Comparison of ENCODE assay signal across 8 mouse cellular contexts in the genomic region with DNA sequence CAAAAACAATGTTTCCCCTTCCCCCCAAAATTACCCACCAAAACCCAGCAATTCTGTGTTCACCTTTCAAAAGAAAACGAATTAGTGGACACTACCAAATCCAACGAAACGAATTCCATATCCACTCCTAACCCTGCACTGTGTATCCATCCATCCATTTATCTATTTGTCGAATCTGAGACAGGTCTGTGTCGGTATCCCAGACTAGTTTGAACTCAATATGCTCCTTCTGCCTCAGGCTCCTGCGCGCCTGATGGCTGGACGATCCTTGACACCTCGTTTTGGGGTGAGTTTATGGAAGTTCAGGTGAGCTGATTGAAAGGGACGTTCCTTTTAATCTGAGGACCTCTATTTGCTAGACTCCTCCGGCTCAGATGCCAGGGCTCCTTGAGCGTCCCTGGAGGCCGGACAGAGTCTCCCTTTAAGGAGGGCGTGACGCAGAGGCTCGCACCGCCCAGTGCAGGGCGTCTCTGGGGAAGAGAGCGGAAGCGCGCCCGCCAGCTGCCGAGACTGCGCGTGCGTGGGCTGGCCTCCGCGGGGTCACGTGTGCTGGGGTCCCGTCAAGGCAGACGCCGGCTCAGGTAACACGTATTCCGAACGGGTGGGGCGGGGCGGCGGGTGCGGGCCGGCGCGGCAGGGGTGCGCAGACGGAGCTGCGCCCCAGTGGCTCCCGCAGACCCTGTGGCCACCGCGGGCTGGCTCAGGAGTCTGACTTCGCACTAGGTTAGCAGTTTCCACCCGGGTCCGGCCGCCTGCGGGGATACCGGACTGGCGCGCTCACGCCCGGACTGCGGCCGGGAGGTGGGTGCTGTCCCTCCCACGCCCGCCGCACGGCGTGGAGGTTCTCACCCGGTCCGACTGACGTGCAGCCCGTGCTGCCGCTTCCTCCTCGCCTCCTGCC. TPM values are rescaled to one million over a fixed set of nuclear protein-coding genes. Genes with fewer than 3 reads are reported as not detected.
DNase-seq lines count a peak whose midpoint lies in the region; ATAC-seq and TF ChIP-seq lines count a peak whose summit lies in the region.

TSS of gene Vps8 (plus strand) at position 474 of the 901 bp plus-strand sequence.

- DNase-seq in gastrocnemius, postnatal 10 days: peak; percentile 91
- DNase-seq in induced T-regulatory cell, adult 2 months (ENCODE audit: low read depth): peak; percentile 96
- peak; percentile 74 to 89 for DNase-seq in left cerebral cortex, adult 9 months (ENCODE audit: low spot score in 2 of 2)
- DNase-seq in right cerebral cortex, postnatal 14 days: peak; percentile 89
- peak; percentile 84 to 92 for DNase-seq in urinary bladder, postnatal 36 days (ENCODE audit: low spot score in 2 of 2)

- peak within 1 kb of the TSS; percentile 98 for H3K4me3 ChIP-seq in cortical plate, adult 2 months (ENCODE audit: insufficient read depth, low read length)

- ATAC-seq in activated CD4-positive, CD25-positive, alpha-beta regulatory T cell, adult 4 months: peak; percentile 94
- ATAC-seq in megakaryocyte progenitor cell, adult 5-6 weeks (replicated peaks; ENCODE audit: poor library complexity): peak; percentile 92

- H3K4me1 ChIP-seq in cortical plate, adult 2 months (ENCODE audit: control insufficient read depth, insufficient read depth, low read length): peaks cover 3% of the 10 kb centered on the region; the same call in 1 of the 2 replicates

- H3K27ac ChIP-seq in cortical plate, adult 2 months (ENCODE audit: insufficient read depth, low read length): peak within 1 kb of the TSS; percentile 87

- no peak for TF ChIP-seq CTCF in cortical plate, adult 2 months (IDR thresholded peaks at IDR 0.05; ENCODE audit: extremely low read depth, insufficient read depth, low read length)

- peak; percentile 79 for TF ChIP-seq POLR2A in cortical plate, adult 2 months (IDR thresholded peaks at IDR 0.05; ENCODE audit: extremely low read depth, insufficient read depth, low read length)

RNA-seq across cellular contexts. Expression of gene Vps8, which starts in this region (rescaled TPM):
- polyA plus RNA-seq in activated CD4-positive, CD25-positive, alpha-beta regulatory T cell, adult 4 months (2017; shearing (Covaris generic)): 10 to 100 TPM; 13.5 to 15.2 TPM
- 35.1 and 35.8 TPM in 2 replicates for polyA plus RNA-seq in cortical plate, adult 2 months (2012; rRNA removed)
- total RNA-seq in gastrocnemius, postnatal 10 days (2021): 10 to 100 TPM; 10.6 to 12.2 TPM
- 16.8 and 33.0 TPM in 2 replicates for total RNA-seq in megakaryocyte progenitor cell, adult 5-6 weeks (2015)
- total RNA-seq in megakaryocyte progenitor cell, adult 5-6 weeks (2017): 26.9 and 27.4 TPM in 2 replicates

Comparison
In these comparisons a context has a peak if more than half of its experiments do, and no peak if none do; other contexts are left out.
1. Peak in every context shown above with its lines: DNase-seq, ATAC-seq, H3K4me3 ChIP-seq and H3K27ac ChIP-seq.